In the genomic region with DNA sequence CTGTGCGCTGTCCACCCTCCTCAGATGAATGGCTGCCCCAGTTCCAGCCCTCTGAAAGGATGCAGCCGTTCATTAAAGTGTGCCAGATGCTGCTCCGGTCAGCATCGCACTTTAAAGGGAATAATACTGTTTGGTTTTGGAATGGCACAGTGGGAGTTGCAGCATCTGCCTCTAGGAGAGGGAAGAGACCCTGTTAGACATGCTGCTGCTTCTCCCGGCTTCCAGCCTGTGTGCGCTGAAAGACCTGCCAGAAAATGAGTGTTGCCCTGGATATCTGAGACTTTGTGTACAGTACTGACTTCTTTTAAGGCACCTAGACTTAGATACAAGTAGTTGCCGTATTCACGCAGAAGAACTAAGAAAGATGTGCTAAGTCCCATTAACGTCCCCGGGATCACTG, we compare ENCODE assay signal across 11 mouse cellular contexts.
DNase-seq lines count a peak whose midpoint lies in the region; ATAC-seq and TF ChIP-seq lines count a peak whose summit lies in the region.
"Had no signal": no experiment of that assay in that cellular context is flagged by ENCODE, and none has a peak within 500 bp of the region (broad histone marks: within the 10 kb centered on the region; RNA-seq: fewer than 3 reads in every experiment).

No protein-coding gene starts in this region.

- WGBS in kidney, embryonic 15.5 days: 61% methylated on average over 10 of the region's 10 CpGs
- WGBS in forebrain, embryonic 11.5 days: 32% methylated on average over 10 of the region's 10 CpGs
- 30% methylated on average over 10 of the region's 10 CpGs for WGBS in intestine, postnatal 0 days
- WGBS in olfactory bulb, adult 2 months: 27% methylated on average over 10 of the region's 10 CpGs

- no peak overlapping the region for H3K9ac ChIP-seq in kidney, embryonic 15.5 days
- H3K9ac ChIP-seq in forebrain, embryonic 11.5 days (ENCODE audit: low read length): peak overlapping the region; percentile 59
- H3K9ac ChIP-seq in intestine, postnatal 0 days (ENCODE audit: low read depth, low read length): no peak overlapping the region

- no peak for DNase-seq in kidney, postnatal 4 days
- no peak for DNase-seq in forebrain, embryonic 11.5 days (ENCODE audit: low spot score)
- no peak for DNase-seq in heart, adult 9 months (ENCODE audit: low spot score in 2 of 2)
- DNase-seq in ovary, postnatal 14 days (ENCODE audit: low spot score): no peak
- no peak for DNase-seq in adrenal gland, adult (ENCODE audit: inconsistent age in 2 of 2, low spot score in 1 of 2)
- DNase-seq: heart, adult 11 months; left cerebral cortex, postnatal 4 days had no signal

- no peak overlapping the region for H3K4me3 ChIP-seq in kidney, embryonic 15.5 days (replicated peaks)
- H3K4me3 ChIP-seq in forebrain, embryonic 11.5 days (ENCODE audit: low read depth, low read length): peak overlapping the region; percentile 20
- no peak overlapping the region for H3K4me3 ChIP-seq in intestine, postnatal 0 days (ENCODE audit: low read depth, low read length)
- no peak overlapping the region for H3K4me3 ChIP-seq in olfactory bulb, adult 2 months (ENCODE audit: insufficient read depth, low read depth, low read length)
- H3K4me3 ChIP-seq: megakaryocyte, embryonic 14.5 days had no signal

- H3K27me3 ChIP-seq in kidney, embryonic 15.5 days: no peaks in the 10 kb centered on the region
- H3K27me3 ChIP-seq in forebrain, embryonic 11.5 days (ENCODE audit: control insufficient read depth, insufficient read depth, low read length): no peaks in the 10 kb centered on the region
- H3K27me3 ChIP-seq in intestine, postnatal 0 days (replicated peaks; ENCODE audit: control insufficient read depth, insufficient read depth, low read length): no peaks in the 10 kb centered on the region
- H3K27me3 ChIP-seq: megakaryocyte, embryonic 14.5 days had no signal

- ATAC-seq in kidney, embryonic 15.5 days (replicated peaks; ENCODE audit: low FRiP score): no peak
- ATAC-seq in forebrain, embryonic 11.5 days (replicated peaks; ENCODE audit: low FRiP score): no peak
- ATAC-seq in intestine, postnatal 0 days: no peak; the same call in 1 of the 2 replicates

- no peaks in the 10 kb centered on the region for H3K9me3 ChIP-seq in kidney, embryonic 15.5 days (replicated peaks)
- no peaks in the 10 kb centered on the region for H3K9me3 ChIP-seq in forebrain, embryonic 11.5 days (ENCODE audit: control insufficient read depth, low read length)
- no peaks in the 10 kb centered on the region for H3K9me3 ChIP-seq in intestine, postnatal 0 days (ENCODE audit: control insufficient read depth)
- H3K9me3 ChIP-seq: megakaryocyte, embryonic 14.5 days had no signal

- peaks cover 35% of the 10 kb centered on the region for H3K36me3 ChIP-seq in kidney, embryonic 15.5 days
- H3K36me3 ChIP-seq in forebrain, embryonic 11.5 days (ENCODE audit: control insufficient read depth, insufficient read depth, low read length): no peaks in the 10 kb centered on the region
- peaks cover 4% of the 10 kb centered on the region; the same call in 1 of the 2 replicates for H3K36me3 ChIP-seq in intestine, postnatal 0 days (ENCODE audit: control insufficient read depth, insufficient read depth)

- peaks cover 29% of the 10 kb centered on the region for H3K4me1 ChIP-seq in kidney, embryonic 15.5 days
- peaks cover 47% of the 10 kb centered on the region for H3K4me1 ChIP-seq in forebrain, embryonic 11.5 days (replicated peaks; ENCODE audit: control insufficient read depth, insufficient read depth, low read length)
- H3K4me1 ChIP-seq in intestine, postnatal 0 days (replicated peaks; ENCODE audit: control insufficient read depth, insufficient read depth, low read length): peaks cover 5% of the 10 kb centered on the region; the same call in 1 of the 2 replicates
- peaks cover 28% of the 10 kb centered on the region for H3K4me1 ChIP-seq in olfactory bulb, adult 2 months (ENCODE audit: control insufficient read depth, insufficient read depth, low read length)

- H3K4me2 ChIP-seq in kidney, embryonic 15.5 days: no peak overlapping the region
- peak overlapping the region; percentile 42 for H3K4me2 ChIP-seq in forebrain, embryonic 11.5 days (ENCODE audit: low read depth, low read length, severe bottlenecking)
- H3K4me2 ChIP-seq in intestine, postnatal 0 days (replicated peaks; ENCODE audit: low read depth): peak overlapping the region; percentile 68

- no peak for TF ChIP-seq CTCF in intestine, postnatal 0 days (IDR thresholded peaks at IDR 0.05; ENCODE audit: low read depth)
- TF ChIP-seq CTCF in olfactory bulb, adult 2 months (IDR thresholded peaks at IDR 0.05; ENCODE audit: insufficient read depth, low read depth, low read length): no peak

- TF ChIP-seq POLR2A in olfactory bulb, adult 2 months (IDR thresholded peaks at IDR 0.05; ENCODE audit: insufficient read depth, low read depth, low read length): no peak

- H3K27ac ChIP-seq in kidney, embryonic 15.5 days: peak overlapping the region; percentile 92
- peak overlapping the region; percentile 91 for H3K27ac ChIP-seq in forebrain, embryonic 11.5 days (ENCODE audit: low read depth, low read length)
- H3K27ac ChIP-seq in intestine, postnatal 0 days (ENCODE audit: low read depth, low read length): no peak overlapping the region
- peak overlapping the region; percentile 8; the same call in 1 of the 2 replicates for H3K27ac ChIP-seq in olfactory bulb, adult 2 months (ENCODE audit: insufficient read depth, low read depth, low read length)
